Mouse (Mus musculus): Measurements from ENCODE around the gene Pmm2. TPM values are rescaled to one million over a fixed set of nuclear protein-coding genes. Genes with fewer than 3 reads are reported as not detected.

The Pmm2 gene
- polyA plus RNA-seq, 1 experiment, result 44.2 TPM

DNA sequence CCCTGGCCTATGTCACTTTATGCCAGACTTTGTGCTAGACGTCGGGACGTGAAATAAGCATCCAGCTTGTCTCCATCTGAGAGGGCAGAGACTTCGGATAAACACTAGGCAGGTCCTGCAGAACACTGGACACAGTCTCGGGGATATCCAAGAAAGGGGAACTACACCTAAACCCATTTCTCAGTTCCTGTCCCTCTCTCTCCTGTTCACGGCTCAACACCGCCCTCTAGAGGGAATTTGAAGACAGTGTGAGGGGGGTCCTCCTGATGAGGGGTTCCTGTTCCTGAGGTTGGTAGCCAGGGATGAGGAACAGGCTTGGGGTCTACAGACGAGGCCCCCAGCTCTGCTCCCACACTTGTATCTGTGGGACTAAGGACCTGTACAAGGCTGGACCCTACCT lies 36.7 kb downstream of the Pmm2 start:
- H3K4me3 ChIP-seq (ENCODE audit: insufficient read depth, poor library complexity, severe bottlenecking), result no peak overlapping the region
- H3K79me3 ChIP-seq (ENCODE audit: low read depth), result peaks cover 20% of the 10 kb centered on the region
- peaks cover 22% of the 10 kb centered on the region for H3K79me2 ChIP-seq (ENCODE audit: control insufficient read depth, insufficient read depth)
- no peaks in the 10 kb centered on the region for H3K27me3 ChIP-seq (ENCODE audit: control insufficient read depth, insufficient read depth, insufficient read length)
- TF ChIP-seq USF1 (IDR thresholded peaks at IDR 0.05; ENCODE audit: low read depth), result no peak
- no peak for TF ChIP-seq FOSL1 (IDR thresholded peaks at IDR 0.05; ENCODE audit: insufficient read depth, low read length, poor library complexity, severe bottlenecking)
- peak; percentile 57 for TF ChIP-seq CTCF (IDR thresholded peaks at IDR 0.05; ENCODE audit: control insufficient read depth, insufficient read depth, insufficient read length)
- H3K36me3 ChIP-seq (ENCODE audit: control insufficient read depth, insufficient read depth), result peaks cover 4% of the 10 kb centered on the region
- H3ac ChIP-seq (ENCODE audit: control insufficient read depth, insufficient read length, low read depth), result peak overlapping the region; percentile 1

GRCm38 (mm10) chr16:8675559-8675958 lies 38.1 kb downstream of the Pmm2 start:
- H3K36me3 ChIP-seq (ENCODE audit: control insufficient read depth, insufficient read depth), result no peaks in the 10 kb centered on the region
- no peak overlapping the region for H3ac ChIP-seq (ENCODE audit: control insufficient read depth, insufficient read length, low read depth)
- H3K4me3 ChIP-seq (ENCODE audit: insufficient read depth, poor library complexity, severe bottlenecking), result no peak overlapping the region
- H3K27me3 ChIP-seq (ENCODE audit: control insufficient read depth, insufficient read depth, insufficient read length), result no peaks in the 10 kb centered on the region
- H3K79me2 ChIP-seq (ENCODE audit: control insufficient read depth, insufficient read depth), result peaks cover 8% of the 10 kb centered on the region
- H3K79me3 ChIP-seq (ENCODE audit: low read depth), result peaks cover 8% of the 10 kb centered on the region
- TF ChIP-seq CEBPB (IDR thresholded peaks at IDR 0.05; ENCODE audit: low read depth), result no peak
- TF ChIP-seq MYOG (IDR thresholded peaks at IDR 0.05; ENCODE audit: control insufficient read depth, extremely low read depth, insufficient read length), result no peak
- TF ChIP-seq CTCF (IDR thresholded peaks at IDR 0.05; ENCODE audit: control insufficient read depth, insufficient read depth, insufficient read length), result no peak
- TF ChIP-seq FOSL1 (IDR thresholded peaks at IDR 0.05; ENCODE audit: insufficient read depth, low read length, poor library complexity, severe bottlenecking), result no peak
- no peak for TF ChIP-seq USF1 (IDR thresholded peaks at IDR 0.05; ENCODE audit: low read depth)
- TF ChIP-seq MYOD1 (IDR thresholded peaks at IDR 0.05; ENCODE audit: control insufficient read depth, insufficient read length, low read depth), result no peak
- no peak for TF ChIP-seq MAX (IDR thresholded peaks at IDR 0.05)

DNA sequence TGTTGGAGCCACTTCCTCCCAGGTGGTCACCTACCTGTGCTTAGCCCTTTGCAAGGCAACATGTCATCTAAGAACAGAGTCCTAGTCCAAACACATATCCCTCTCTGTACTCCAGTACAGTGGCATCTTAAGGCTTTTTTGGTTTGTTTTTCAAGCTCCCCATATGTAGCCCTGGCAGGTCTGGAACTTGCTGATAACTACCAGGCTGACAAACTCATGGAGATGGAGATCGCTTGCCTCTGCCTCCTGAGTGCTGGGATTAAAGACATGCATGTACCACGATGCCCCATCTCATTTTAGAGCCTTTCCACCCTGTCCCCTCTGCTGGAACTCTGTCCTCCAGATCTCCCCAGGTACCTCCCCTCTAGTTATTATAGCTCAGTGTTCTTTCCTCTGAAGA lies 38.8 kb downstream of the Pmm2 start:
- TF ChIP-seq FOSL1 (IDR thresholded peaks at IDR 0.05; ENCODE audit: insufficient read depth, low read length, poor library complexity, severe bottlenecking) (no peak), USF1 (IDR thresholded peaks at IDR 0.05; ENCODE audit: low read depth) (no peak), MAX (IDR thresholded peaks at IDR 0.05) (no peak), CTCF (IDR thresholded peaks at IDR 0.05; ENCODE audit: control insufficient read depth, insufficient read depth, insufficient read length) (no peak), MYOD1 (IDR thresholded peaks at IDR 0.05; ENCODE audit: control insufficient read depth, insufficient read length, low read depth) (no peak), CEBPB (IDR thresholded peaks at IDR 0.05; ENCODE audit: low read depth) (no peak), MYOG (IDR thresholded peaks at IDR 0.05; ENCODE audit: control insufficient read depth, extremely low read depth, insufficient read length) (no peak)
- Histone ChIP-seq H3ac (ENCODE audit: control insufficient read depth, insufficient read length, low read depth) (no peak overlapping the region), H3K79me2 (ENCODE audit: control insufficient read depth, insufficient read depth) (peaks cover 2% of the 10 kb centered on the region), H3K4me3 (ENCODE audit: insufficient read depth, poor library complexity, severe bottlenecking) (no peak overlapping the region), H3K36me3 (ENCODE audit: control insufficient read depth, insufficient read depth) (no peaks in the 10 kb centered on the region), H3K27me3 (ENCODE audit: control insufficient read depth, insufficient read depth, insufficient read length) (no peaks in the 10 kb centered on the region), H3K79me3 (ENCODE audit: low read depth) (peaks cover 1% of the 10 kb centered on the region)

GRCm38 (mm10) chr16:8676800-8677199 lies 39.3 kb downstream of the Pmm2 start:
- Histone ChIP-seq H3K27me3 (ENCODE audit: control insufficient read depth, insufficient read depth, insufficient read length) (no peaks in the 10 kb centered on the region), H3K4me3 (ENCODE audit: insufficient read depth, poor library complexity, severe bottlenecking) (no peak overlapping the region)

GRCm38 (mm10) chr16:8678035-8678434 lies 40.6 kb downstream of the Pmm2 start:
- TF ChIP-seq MYOG (IDR thresholded peaks at IDR 0.05; ENCODE audit: control insufficient read depth, extremely low read depth, insufficient read length), result no peak
- TF ChIP-seq CEBPB (IDR thresholded peaks at IDR 0.05; ENCODE audit: low read depth), result no peak
- no peak for TF ChIP-seq FOSL1 (IDR thresholded peaks at IDR 0.05; ENCODE audit: insufficient read depth, low read length, poor library complexity, severe bottlenecking)
- no peak for TF ChIP-seq CTCF (IDR thresholded peaks at IDR 0.05; ENCODE audit: control insufficient read depth, insufficient read depth, insufficient read length)
- no peak for TF ChIP-seq MAX (IDR thresholded peaks at IDR 0.05)
- TF ChIP-seq USF1 (IDR thresholded peaks at IDR 0.05; ENCODE audit: low read depth), result no peak
- TF ChIP-seq MYOD1 (IDR thresholded peaks at IDR 0.05; ENCODE audit: control insufficient read depth, insufficient read length, low read depth), result no peak
- Histone ChIP-seq H3K4me3 (ENCODE audit: insufficient read depth, poor library complexity, severe bottlenecking) (no peak overlapping the region), H3K27me3 (ENCODE audit: control insufficient read depth, insufficient read depth, insufficient read length) (no peaks in the 10 kb centered on the region), H3K36me3 (ENCODE audit: control insufficient read depth, insufficient read depth) (no peaks in the 10 kb centered on the region), H3K79me3 (ENCODE audit: low read depth) (no peaks in the 10 kb centered on the region), H3ac (ENCODE audit: control insufficient read depth, insufficient read length, low read depth) (no peak overlapping the region), H3K79me2 (ENCODE audit: control insufficient read depth, insufficient read depth) (no peaks in the 10 kb centered on the region)

More at GRCm38 (mm10) chr16:8676800-8677199, 39.3 kb downstream of the Pmm2 start:
- Histone ChIP-seq H3K79me2 (ENCODE audit: control insufficient read depth, insufficient read depth) (no peaks in the 10 kb centered on the region), H3K36me3 (ENCODE audit: control insufficient read depth, insufficient read depth) (no peaks in the 10 kb centered on the region), H3K79me3 (ENCODE audit: low read depth) (no peaks in the 10 kb centered on the region), H3ac (ENCODE audit: control insufficient read depth, insufficient read length, low read depth) (no peak overlapping the region)
- TF ChIP-seq MYOD1 (IDR thresholded peaks at IDR 0.05; ENCODE audit: control insufficient read depth, insufficient read length, low read depth) (no peak), CTCF (IDR thresholded peaks at IDR 0.05; ENCODE audit: control insufficient read depth, insufficient read depth, insufficient read length) (peak; percentile 61)

DNA sequence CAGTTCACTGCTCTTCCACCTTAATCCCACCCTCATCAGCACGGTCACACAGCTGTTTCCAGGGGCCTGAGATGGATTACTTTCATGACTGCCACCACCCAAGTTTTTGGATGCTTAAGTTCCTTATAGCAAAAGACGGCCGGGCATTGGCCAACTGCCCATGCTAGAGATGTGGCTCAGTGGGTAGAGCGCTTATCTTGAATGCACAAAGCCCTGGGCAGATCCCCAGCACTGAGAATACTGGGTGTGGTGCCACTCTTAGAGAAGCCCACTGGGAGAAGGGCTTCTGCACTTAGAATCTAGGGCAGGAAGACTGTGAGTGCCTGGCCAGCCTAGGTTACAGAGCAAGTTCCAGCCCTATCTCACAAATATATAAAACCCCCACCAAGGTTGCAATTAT lies 41.2 kb downstream of the Pmm2 start:
- TF ChIP-seq CTCF (IDR thresholded peaks at IDR 0.05; ENCODE audit: control insufficient read depth, insufficient read depth, insufficient read length) (no peak), FOSL1 (IDR thresholded peaks at IDR 0.05; ENCODE audit: insufficient read depth, low read length, poor library complexity, severe bottlenecking) (no peak), USF1 (IDR thresholded peaks at IDR 0.05; ENCODE audit: low read depth) (no peak), MAX (IDR thresholded peaks at IDR 0.05) (no peak), MYOD1 (IDR thresholded peaks at IDR 0.05; ENCODE audit: control insufficient read depth, insufficient read length, low read depth) (no peak), MYOG (IDR thresholded peaks at IDR 0.05; ENCODE audit: control insufficient read depth, extremely low read depth, insufficient read length) (no peak), CEBPB (IDR thresholded peaks at IDR 0.05; ENCODE audit: low read depth) (no peak)
- H3K79me2 ChIP-seq (ENCODE audit: control insufficient read depth, insufficient read depth), result no peaks in the 10 kb centered on the region
- no peaks in the 10 kb centered on the region for H3K79me3 ChIP-seq (ENCODE audit: low read depth)
- no peak overlapping the region for H3ac ChIP-seq (ENCODE audit: control insufficient read depth, insufficient read length, low read depth)
- H3K4me3 ChIP-seq (ENCODE audit: insufficient read depth, poor library complexity, severe bottlenecking), result no peak overlapping the region
- H3K36me3 ChIP-seq (ENCODE audit: control insufficient read depth, insufficient read depth), result no peaks in the 10 kb centered on the region
- no peaks in the 10 kb centered on the region for H3K27me3 ChIP-seq (ENCODE audit: control insufficient read depth, insufficient read depth, insufficient read length)

Data from C2C12 (cell line).